Mouse (Mus musculus) right cerebral cortex, postnatal 4 days (tissue): ENCODE data around the gene Prss44.
"Not testable (repeated sequence)": the region's sequence is repeated elsewhere in the genome, so short reads cannot be mapped to it uniquely, and the experiment has no call there.

ENCODE experiments used
- DNase-seq: peaks from one replicate; pipeline ENCODE4 v3.0.0-alpha.2; 2022

The Prss44 gene

DNA sequence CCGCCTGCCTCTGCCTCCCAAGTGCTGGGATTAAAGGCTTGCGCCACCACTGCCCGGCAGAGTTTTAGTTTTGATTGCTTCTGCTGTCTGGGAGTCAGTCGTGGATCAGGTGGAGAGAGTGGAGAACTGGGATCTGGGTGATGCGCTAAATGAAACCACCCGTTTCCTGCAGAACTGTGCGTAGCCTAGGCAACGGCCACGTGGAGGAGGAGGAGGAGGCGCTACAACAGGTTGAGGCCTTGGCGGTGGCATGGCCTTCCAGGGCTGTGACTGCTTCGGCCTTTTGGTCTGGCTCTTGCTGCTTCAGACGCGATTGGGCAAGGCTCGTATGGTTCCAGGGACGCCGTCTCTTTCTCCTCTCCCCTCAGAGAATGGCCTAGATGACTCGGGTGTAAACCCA lies at the start of gene Prss44:
Gene Prss44 (plus strand): TSS at position 206 of the 400 bp plus-strand sequence.
- DNase-seq: no peak

DNA sequence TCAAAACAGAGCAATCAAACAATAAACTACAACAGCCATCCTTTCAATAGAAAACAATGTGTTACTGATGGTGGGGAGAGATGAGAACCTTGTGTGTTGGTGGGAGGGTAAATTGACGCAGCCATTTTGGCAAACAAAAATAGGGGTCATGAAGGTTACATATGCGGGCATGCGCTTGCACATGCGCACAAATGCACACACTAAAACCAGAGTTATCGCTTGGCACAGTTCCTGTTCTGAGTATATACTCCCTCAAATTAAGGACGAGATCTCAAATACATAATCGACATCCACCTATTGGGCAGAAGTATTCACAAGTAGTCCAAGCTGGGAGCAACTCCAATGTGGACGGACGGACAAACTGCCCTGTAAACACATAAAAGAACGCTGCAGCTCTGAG lies 41.5 kb upstream of the Prss44 start:
- no peak for DNase-seq

DNA sequence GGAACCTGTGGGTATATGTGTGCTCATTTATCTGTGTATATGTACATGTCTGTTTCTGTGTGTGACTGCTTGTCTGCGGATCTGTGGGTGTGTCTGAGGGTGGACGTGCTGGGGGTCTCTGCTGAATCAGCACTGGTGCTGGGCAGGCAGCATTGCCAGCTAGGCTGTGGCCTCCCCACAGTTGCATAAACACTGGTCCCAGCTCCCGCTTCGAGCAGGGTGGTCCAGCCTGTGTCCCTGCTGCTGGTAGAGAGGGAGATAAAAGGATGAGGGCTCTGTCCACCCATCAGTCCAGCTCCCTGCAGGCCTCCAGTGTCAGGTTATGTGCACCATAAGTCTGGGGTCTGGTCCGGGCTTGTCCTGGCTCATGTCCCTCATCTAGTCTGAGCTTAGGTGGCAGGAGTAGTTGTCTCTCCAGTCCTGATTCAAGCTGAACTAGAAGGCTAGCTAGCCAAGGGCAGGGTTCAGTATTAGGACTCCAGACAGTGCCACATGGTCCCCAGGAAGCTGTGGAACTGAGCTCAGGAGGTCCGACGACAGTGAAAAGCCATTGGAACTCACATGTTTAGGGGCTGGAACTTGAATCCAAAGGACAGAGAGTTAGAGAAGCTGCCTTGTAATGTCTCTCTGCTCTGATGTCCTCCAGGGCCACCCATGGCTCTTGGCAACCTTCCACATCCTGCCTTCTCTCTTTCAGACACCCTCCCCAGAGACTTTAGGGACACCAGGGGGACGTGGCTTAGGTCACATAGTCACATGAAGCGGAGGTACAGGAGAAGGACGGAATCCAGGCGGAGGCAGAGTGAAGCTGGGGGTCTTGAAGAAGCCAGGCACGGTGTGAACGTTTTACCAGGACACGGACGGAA lies 39.2 kb upstream of the Prss44 start:
- no peak for DNase-seq

DNA sequence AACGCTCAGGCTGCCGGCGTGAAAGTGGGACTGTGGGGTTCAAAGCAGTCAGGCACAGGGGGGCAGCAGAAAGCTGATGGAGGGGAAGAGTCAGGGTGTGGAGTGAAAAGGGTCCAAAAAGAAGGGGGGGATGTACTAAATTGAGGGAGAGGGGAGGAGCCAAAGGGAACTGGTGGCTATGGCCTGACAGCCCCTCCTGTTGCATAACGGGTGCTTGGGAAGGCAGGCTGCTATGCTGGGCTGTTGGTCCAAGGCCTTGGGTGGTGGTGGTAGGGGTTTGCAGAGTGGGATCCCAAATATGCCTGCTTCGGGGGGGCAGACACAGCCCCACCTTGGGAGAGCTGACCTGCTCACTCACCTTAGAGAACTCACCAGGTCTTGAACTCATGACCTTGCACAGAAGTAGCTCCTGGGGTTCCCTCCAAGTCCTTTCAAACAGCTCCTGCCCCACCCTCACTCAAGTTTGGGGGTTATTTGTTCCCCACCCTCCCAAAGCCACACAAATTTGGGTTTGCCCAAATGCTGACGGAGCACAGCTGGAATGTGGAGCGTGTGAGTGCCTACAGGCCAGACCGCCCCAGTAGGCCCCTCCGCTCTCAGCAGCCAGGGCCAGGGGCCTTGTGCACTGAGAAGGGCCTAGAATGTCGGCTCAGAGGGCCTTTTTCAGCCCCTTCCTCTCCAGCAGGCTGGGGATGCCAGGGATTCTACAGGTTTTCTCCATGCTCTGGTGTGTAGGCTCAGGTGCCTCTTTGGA lies 38.3 kb upstream of the Prss44 start:
- no peak for DNase-seq

DNA sequence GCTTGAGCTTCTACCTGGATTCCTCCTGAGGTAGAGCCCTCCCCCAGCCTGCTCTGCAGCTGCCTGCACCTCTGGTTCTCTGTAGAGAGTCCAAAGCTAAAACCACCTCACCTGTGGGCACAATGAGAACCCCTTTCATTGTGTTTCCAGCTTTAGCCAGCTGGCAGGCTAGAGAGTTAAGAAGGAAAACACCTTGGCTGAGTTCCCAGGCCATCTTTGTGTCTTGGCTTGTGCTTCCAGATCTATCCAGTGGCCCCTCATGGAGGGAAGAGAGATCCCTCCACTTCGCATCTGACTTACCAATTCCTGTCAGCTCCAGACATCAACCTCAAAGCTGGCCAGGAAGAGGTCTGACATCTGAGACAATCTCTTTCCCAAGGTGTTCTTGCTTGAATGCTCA lies 35.7 kb upstream of the Prss44 start:
- no peak for DNase-seq

DNA sequence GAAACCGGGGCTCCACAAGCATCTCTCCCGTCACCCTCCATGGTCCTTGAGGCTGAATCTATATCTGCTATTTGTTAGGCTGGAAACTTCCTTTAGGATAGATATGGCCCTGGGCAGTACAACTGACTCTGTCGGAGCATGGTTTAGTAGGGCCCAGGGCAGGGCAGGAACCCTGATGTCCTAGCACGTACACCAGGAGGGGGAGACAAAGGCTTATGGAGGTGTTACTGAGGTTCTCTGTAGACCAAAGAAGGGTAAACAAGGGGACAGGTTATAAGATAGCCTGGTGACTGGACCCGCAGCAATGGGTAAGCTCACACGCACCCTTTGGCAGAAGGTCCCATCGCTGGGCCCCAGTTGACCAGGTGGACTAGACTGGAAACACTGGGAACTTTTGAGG lies 35.2 kb upstream of the Prss44 start:
- DNase-seq: no peak

DNA sequence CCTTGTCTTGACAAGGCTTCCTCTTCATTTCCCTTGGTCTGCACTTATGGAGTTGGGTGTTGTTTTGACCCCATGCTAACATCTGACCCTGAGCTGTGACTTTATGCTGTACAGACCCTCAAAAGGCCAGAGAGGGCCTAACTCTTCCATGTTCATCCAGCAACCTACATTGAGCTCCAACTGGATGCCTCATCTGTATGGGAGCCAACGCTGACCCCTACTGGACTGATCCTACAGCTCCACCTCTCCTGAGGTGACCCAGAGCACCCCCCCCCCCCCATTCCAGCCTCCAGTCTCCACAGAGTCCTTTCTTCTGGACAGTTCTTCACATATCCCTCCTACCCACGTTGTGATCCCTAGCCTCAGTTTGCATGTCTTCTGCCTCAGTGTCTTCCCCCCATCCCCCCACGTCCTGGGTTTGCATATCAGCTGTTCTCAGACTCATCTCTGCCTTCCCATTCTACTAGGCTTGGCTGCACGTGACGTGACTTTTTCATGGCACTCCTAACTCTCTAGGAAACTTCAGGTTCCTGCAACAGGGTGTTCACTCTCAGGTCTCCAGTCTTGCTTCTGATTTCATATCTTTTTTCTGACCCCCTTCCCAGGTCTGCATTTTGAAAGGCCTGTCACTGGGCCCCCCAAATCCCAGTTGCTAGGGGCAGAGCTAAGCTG lies 34.4 kb upstream of the Prss44 start:
- no peak for DNase-seq

DNA sequence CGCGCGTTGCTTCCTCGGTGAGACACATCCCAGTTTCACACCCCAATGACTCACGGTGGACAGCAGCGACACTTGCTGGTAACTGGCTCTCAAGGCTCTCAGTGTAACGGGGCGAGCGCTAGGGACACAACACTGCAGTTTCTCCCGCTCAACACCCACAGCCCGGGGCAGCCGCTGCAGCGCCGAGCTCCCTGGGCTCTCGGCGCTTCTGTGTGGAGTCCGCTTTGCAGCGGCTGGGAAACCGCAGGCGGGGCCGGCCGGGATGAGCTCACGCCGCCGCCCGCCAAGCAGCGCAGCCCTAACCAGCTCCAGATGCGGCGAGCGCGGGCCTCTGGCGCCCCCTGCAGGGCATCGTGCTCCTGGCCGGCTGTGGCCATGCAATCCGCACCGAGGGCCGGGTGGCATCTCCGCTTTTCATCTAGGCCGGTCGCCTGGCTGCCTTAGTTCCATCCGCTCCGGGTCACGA lies 32.5 kb upstream of the Prss44 start:
- peak; percentile 99 for DNase-seq

DNA sequence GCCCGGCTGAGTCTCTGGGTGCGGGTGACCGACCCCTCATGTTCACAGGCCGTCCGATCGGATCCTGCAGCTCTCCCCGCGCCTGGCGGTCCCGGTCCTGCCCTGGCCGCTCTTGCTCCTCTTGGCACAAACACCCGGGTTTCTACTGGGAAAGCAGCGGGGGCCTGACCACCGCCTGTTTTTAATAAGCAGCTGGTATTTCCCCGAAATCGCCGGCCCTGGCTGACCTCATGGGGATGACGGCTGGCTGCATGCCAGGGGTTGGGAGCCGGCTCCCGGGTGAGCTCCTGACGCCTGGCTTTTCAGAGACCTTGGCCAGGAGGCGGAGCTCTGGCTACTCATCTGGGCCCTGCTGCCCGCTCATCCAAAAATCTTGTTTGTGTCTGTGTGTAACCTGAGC lies 32.1 kb upstream of the Prss44 start:
- peak; percentile 77 for DNase-seq

DNA sequence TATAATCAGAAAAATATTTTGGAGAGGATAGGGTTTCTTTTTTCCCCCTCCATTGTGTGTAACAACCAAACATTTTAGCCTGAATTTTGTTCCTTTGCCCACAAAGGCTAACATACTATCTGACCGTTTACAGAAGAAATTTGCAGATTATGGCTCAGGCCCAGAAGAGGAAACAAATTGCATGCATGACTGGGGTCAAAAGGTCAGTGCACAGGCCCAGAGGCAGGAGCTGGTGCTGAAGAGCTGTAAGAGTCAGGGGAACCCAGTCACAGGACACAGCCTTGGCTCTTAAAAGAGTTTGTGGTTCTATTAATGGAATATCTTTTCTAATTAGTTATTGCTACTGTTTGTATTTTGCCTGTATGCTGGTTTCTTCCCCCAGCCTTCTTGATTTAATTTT lies 30.2 kb upstream of the Prss44 start:
- DNase-seq: no peak

DNA sequence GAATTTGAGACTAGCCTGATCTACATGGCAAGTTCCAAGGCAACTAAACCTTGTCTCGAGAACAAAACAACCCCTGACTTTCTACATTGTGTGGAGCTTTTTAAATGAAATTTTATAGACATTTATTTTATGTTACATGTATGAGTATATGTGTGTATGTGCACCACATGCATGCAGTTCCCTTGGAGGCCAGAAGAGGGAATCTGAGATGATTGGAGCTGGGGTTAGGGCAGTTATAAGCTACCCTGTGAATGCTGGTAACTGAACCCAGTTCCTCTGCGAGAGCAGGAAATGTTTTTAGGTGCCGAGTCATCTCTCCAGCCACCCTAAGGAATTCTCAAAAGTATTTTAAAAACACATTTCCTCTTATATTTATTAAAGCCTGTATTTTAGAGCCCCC lies 25.6 kb upstream of the Prss44 start:
- no peak for DNase-seq

DNA sequence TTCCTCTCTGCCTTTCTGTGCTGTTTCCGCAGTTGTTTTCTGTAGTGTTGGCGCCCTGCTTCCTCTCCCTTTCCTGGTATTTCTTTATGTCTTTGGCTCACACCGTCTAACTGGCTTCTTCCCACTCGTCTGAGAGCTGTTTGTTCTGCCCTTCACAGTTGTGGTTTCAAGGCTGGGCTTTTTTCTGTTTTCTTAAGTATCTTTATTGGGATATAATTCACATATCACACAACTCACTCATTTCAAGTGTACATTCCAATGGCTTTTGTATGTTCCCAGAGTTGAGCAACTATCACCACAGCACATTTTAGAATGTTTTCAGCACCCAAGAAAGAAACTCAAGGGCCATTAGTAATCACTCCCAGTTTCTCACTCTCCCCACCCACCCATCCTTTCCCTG lies 23.3 kb upstream of the Prss44 start:
- no peak for DNase-seq

DNA sequence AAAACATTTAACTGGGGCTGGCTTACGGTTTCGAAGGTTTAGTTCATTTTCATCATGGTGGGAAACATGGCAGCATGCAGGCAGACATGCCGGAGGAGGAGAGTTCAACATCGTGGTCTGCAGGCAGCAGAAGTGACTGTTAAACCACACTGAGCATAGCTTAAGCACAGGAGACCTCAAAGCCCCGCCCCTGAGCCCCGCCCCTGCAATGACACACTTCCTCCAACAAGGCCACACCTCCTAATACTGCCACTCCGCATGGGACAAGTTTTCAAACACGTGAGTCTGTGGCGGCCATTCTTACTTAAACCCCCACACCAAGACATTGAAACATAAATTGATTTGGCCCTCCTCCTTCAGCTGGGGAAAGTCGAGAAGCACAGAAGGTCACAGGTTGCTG lies 16.8 kb upstream of the Prss44 start:
- no peak for DNase-seq

DNA sequence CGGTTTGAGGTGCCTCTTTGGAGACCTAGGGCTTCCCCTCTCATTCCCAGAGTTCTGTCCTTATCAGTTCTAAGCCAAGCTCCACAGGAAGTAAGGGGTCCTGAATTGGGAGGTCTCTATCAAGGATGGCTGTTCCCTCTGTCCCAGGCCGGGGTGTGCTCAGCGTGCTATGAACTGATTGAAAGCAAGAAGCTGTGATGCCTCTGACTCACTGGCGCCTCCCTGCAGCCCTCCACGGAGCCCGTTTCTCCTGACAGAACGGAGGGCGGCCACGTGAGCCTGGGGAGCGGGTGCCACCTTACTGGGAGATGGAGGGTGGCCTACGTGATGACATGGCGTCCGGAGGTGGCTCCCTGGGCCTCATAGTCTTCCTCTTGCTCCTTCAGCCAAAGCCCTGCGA lies 15.9 kb upstream of the Prss44 start, which contains the start of gene Prss42:
Gene Prss42 (plus strand): TSS at position 301 of the 400 bp plus-strand sequence.
- no peak for DNase-seq

DNA sequence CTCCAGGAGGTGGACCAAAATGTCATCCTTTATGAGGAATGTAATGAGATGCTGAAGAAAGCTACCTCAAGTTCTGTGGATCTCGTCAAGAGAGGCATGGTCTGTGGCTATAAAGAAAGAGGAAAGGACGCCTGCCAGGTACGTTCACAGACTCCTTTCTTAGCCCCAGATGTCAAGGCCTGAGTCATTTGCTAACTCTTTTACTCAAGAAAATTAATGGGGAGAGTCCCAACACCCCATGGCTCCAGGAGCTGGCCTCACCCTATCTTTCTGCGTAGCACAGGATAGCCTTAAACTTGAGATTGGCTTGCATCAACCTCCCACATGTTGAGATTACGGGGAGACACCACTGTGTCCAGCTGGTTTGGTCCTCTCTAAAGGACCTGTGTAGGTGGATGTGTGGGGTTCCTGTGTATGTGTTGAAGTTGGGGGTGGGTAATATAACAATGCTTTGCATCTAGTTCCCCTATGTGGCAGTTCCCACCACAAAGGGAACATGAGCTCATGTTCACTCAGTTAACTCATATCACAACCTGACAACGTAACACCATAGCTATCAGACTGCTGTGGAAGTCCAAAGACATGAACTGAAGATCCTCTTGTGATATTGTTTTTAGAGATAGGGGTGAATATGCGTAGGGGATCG lies 12.8 kb upstream of the Prss44 start:
- DNase-seq: no peak

DNA sequence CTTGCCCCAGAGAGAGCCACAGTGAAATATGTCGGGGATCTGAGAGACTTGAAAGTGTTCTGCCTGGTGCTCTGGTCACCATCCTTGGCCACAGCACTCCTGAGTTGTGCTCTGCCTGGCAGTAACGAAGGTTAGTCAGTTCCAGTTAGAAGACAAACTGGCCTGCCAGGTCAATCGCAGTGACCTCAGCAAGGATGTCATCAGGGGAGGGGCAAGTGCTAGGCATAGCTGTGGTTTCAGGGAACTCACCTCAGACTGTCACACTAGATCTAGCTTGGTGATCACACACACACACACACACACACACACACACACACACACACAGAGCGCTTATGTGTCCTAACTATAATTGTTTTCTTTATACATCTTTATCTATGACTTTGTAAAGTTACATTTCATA lies 10.5 kb upstream of the Prss44 start:
- DNase-seq: no peak

DNA sequence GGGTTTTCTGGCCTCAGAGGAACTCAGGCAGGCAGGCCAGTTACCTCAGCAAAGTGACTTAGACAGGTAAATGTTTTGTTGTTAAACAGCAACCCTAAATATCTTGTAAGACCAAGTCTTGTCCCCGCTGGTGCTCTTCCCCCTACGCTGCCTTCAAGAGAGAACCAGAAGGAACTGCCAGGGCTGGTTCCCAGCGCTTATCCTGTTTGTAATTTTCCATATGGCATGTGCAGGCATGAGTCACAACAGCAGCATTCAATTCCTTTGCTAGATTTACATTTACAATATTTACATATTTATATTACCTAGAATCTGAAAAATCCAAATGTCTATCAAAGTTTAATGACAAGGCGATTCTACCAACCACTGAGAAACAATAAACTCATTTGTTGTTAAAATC lies 3.7 kb upstream of the Prss44 start:
- no peak for DNase-seq

DNA sequence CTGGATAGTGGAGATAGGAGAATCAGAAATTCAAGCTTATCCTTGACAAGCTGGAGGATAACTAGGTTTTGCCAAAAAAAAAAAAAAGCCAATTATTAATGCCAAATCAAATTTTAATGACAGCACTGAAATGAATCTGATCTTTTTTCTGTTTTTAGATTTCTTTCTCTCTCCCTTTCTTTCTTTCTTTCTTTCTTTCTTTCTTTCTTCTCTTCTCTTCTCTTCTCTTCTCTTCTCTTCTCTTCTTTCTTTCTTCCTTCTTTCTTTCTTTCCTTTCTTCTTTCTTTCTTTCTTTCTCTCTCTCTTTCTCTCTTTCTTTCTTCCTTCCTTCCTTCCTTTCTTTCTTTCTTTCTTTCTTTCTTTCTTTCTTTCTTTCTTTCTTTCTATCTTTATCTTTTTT lies 6.8 kb downstream of the Prss44 start:
- not testable (repeated sequence) for DNase-seq

DNA sequence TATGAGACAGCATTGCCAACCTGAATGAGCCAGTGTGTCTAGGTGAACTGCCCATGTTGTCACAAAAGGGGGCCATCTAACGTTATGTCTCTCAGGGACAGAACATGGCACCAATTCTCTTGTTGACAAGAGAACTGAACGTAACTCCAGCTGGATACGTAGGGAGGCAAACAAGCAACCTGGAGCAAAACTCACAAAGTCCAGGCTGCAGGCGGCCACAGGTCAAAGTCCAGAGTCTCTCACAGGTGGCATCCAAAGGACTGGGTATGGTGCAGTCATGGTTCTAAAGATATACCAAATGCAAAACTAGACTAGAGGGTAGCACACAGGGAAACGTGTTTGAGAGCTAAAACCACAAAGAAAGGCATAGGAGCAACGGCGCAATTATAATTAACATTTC lies 7.6 kb downstream of the Prss44 start:
- no peak for DNase-seq

DNA sequence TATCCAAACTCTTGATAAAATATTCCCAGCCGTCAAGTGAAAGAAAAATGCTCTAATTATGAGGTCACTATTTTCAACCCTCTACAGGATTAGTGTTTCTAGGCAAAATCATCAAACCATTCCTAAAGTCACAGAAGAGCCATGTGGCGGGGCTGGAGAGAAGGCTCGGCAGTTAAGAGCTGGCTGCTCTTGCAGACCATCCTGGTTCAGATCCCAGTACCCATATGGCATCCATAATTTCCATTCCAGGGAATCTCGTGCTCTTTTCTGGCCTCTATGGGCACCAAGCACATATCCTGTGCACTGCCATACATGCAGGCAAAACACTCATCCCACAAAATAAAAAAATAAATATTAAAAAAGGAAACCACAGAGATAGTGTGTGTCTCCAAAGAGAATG lies 11.6 kb downstream of the Prss44 start:
- DNase-seq: no peak

DNA sequence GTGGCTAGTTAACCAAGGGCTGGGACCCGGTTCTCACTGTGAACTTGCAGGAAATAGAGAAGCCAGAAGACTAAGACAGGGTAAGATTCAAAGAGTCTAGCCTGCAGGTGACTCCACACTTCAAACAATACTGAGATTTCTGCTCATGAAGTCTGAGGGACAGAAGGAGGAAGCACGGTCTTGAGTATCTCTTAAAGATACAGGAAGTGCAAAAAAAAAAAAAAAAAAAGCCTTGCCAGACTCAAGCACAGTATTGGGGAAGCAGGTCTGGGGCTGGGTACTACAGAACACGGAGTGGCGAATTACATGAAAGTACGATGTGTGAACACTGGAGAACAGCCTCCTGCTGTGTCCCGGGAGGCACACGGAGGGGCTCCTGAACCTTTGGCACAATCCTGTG lies 12.0 kb downstream of the Prss44 start:
- no peak for DNase-seq

DNA sequence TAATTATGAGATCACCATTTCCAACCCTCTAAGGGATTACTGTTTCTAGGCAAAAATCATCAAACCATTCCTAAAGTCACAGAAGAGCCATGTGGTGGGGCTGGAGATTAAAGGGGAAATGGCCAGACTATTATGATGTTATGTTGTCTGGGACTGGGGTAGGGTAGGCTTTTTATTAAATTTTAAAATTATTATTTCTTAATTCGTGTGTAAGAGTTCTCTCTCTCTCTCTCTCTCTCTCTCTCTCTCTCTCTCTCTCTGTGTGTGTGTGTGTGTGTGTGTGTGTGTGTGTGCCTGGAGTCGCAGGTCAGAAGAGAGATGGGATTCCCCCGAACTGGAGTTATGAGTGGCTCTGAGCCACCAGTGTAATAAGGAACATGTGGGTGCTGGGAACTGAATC lies 12.6 kb downstream of the Prss44 start, which contains the start of gene Prss43:
Gene Prss43 (plus strand): TSS at position 301 of the 400 bp plus-strand sequence.
- DNase-seq: no peak

DNA sequence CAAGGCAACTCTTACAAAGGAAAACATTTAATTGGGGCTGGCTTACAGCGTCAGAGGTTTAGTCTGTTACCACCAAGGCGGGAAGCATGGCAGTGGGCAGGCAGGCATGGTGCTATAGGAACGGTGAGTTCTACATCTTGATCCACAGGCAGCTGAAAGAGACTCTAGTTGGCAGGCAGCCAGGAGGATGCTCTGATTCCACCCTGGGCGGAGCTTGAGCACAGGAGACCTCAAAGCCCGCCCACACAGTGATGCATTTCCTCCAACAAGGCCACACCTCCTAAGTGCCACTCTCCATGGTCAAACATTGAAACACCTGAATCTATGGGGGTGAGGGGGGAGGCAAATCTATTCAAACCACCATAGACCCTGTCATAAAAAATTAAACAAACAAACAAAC lies 19.2 kb downstream of the Prss44 start:
- no peak for DNase-seq
